Mouse (Mus musculus) liver, embryonic 13.5 days (tissue): ENCODE data around the gene Nppc. TPM values are rescaled to one million over a fixed set of nuclear protein-coding genes. Genes with fewer than 3 reads are reported as not detected.
A peak's percentile ranks its signal among the peaks of the same experiment; 100 is the strongest.

Source experiments
- ATAC-seq: fragments of 200-750 bp; cut with Nextera tagmentation; 2 replicates; pipeline ENCODE4 v1.8.0; 2017; ENCODE audit warnings: low read depth, mild to moderate bottlenecking, moderate number of reproducible peaks, moderate library complexity
- DNase-seq: peaks from one replicate; pipeline ENCODE4 v3.0.0; 2022
- H3K27ac ChIP-seq: fragments of 300-500 bp; sonication (generic); 2 replicates; pipeline ENCODE4 v1.5.1; 2015; ENCODE audit warnings: moderate library complexity, mild to moderate bottlenecking, inconsistent platforms
- H3K27me3 ChIP-seq: fragments of 300-500 bp; sonication (generic); 2 replicates; pipeline ENCODE4 v1.6.1; 2015; ENCODE audit warnings: mild to moderate bottlenecking, inconsistent platforms
- H3K36me3 ChIP-seq: fragments of 300-500 bp; sonication (generic); 2 replicates; pipeline ENCODE4 v1.6.1; 2015; ENCODE audit warnings: mild to moderate bottlenecking, inconsistent platforms
- H3K4me1 ChIP-seq: fragments of 300-500 bp; sonication (generic); replicated peaks from 2 replicates; pipeline ENCODE4 v1.6.1; 2015; ENCODE audit warnings: inconsistent platforms
- H3K4me2 ChIP-seq: fragments of 300-500 bp; sonication (generic); 2 replicates; pipeline ENCODE4 v1.6.1; 2015; ENCODE audit warnings: inconsistent platforms, mild to moderate bottlenecking, moderate library complexity
- H3K4me3 ChIP-seq: fragments of 300-500 bp; sonication (generic); replicated peaks from 2 replicates; pipeline ENCODE4 v1.5.1; 2015; ENCODE audit warnings: mild to moderate bottlenecking, inconsistent platforms
- H3K9ac ChIP-seq: fragments of 300-500 bp; sonication (generic); 2 replicates; pipeline ENCODE4 v1.6.1; 2015; ENCODE audit warnings: mild to moderate bottlenecking, inconsistent platforms
- H3K9me3 ChIP-seq: fragments of 300-500 bp; sonication (generic); replicated peaks from 2 replicates; pipeline ENCODE4 v1.6.1; 2016; ENCODE audit warnings: inconsistent platforms
- WGBS: fragments of 180-500 bp; shearing (Covaris S2); methylation state at CpG from one replicate; pipeline ENCODE4 v1.1.7; 2015; ENCODE audit not compliant: insufficient replicate concordance; 5-methylcytosine and 5-hydroxymethylcytosine counted together
- polyA plus RNA-seq: library from polyadenylated mRNA; unstranded; fragments of >200 nt; fragmentation: Nextera tagmentation; extraction: Ambion mirVana; gene quantifications from 2 replicates; pipeline ENCODE4 v1.2.1, GENCODE M21; 2015

The Nppc gene
- polyA plus RNA-seq, 1 experiment from 2014 or later: not detected

DNA sequence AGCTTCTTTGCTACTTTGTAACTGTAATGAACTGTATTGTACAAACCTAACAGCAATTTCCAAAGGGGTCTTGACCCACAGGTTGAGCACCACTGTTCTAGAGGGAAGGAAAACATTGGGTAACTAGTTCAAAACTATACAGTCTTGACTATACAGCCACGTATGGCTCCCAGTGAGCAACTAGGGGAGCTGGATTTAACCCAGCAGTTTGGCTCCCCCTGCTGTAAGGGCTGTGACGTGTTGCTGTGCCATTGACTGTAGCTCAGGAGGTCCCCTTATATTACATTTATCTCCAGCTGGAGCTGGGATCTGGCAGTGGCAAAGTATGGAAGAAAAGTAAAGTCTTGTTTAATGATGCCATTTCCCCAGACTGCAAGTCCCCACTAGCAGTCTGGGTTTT is 28.4 kb upstream of the Nppc start:
- Histone ChIP-seq H3K4me3 (no peak overlapping the region), H3K27me3 (no peaks in the 10 kb centered on the region), H3K36me3 (no peaks in the 10 kb centered on the region), H3K9ac (no peak overlapping the region), H3K4me2 (no peak overlapping the region), H3K4me1 (peaks cover 19% of the 10 kb centered on the region), H3K9me3 (no peaks in the 10 kb centered on the region), H3K27ac (no peak overlapping the region)
- DNase-seq (no peak), ATAC-seq (no peak)
- 36% methylated on average over 2 of the region's 2 CpGs for WGBS

DNA sequence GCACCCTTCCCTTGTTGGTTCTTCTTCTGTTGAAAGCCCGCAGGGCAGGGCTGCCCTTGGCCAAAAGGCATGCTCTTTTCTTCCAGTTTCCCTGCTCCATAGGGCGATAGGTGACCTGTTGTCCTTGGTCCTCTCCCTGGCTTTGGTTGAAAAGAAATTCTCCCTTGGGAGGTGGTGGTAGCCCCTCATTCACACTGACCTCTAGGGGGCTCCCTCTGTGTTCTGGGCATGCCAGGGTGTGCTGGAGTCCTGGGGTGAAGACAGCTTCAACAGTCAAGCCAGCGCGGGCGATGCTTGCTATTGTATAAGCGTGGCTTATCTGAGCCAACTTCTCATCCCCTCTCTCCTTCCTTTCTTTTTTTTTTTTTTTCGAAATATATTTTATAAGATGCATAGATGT is 26.6 kb upstream of the Nppc start:
- 34% methylated on average over 7 of the region's 7 CpGs for WGBS

GRCm38 (mm10) chr1:86691027-86691426 is 20.7 kb upstream of the Nppc start:
- DNase-seq (no peak), ATAC-seq (no peak)
- Histone ChIP-seq H3K9ac (no peak overlapping the region), H3K36me3 (no peaks in the 10 kb centered on the region), H3K4me3 (no peak overlapping the region), H3K4me1 (no peaks in the 10 kb centered on the region), H3K9me3 (no peaks in the 10 kb centered on the region), H3K4me2 (no peak overlapping the region), H3K27ac (no peak overlapping the region), H3K27me3 (0 out of 2 replicates have a peak, but pooled peaks cover 4% of the 10 kb centered on the region)
- WGBS: 66% methylated on average over 5 of the region's 5 CpGs

More for the DNA sequence above, 26.6 kb upstream of the Nppc start:
- ATAC-seq (no peak), DNase-seq (no peak)
- H3K9me3 ChIP-seq: no peaks in the 10 kb centered on the region
- no peak overlapping the region for H3K4me3 ChIP-seq
- H3K9ac ChIP-seq: no peak overlapping the region
- no peak overlapping the region for H3K4me2 ChIP-seq
- no peaks in the 10 kb centered on the region for H3K27me3 ChIP-seq
- H3K27ac ChIP-seq: no peak overlapping the region
- H3K36me3 ChIP-seq: no peaks in the 10 kb centered on the region
- H3K4me1 ChIP-seq: peaks cover 12% of the 10 kb centered on the region

DNA sequence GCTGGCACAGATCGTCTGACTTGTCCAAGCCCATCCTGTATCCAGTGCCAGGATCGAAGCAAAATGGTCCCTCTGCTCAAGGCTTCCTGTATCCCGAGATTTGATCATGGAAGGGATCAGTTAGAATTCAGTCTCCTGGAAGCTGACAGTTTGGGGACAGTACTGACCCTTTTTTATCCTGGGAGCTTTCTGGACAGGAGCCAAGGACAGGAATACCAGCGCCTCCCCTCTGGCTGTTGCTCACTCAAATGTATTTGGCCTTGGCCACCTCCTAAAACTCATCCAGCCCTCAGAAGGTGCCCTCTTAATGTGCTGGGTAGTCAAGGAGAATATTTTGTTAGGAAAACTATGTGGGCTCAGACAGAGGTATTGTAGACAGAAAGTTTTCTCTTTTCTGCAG is 16.9 kb upstream of the Nppc start:
- WGBS: 66% methylated on average over 4 of the region's 4 CpGs
- no peak overlapping the region for H3K9ac ChIP-seq
- no peak overlapping the region for H3K4me2 ChIP-seq
- no peak overlapping the region for H3K27ac ChIP-seq
- no peaks in the 10 kb centered on the region for H3K9me3 ChIP-seq
- H3K4me1 ChIP-seq: no peaks in the 10 kb centered on the region
- H3K27me3 ChIP-seq: 0 out of 2 replicates have a peak, but pooled peaks cover 4% of the 10 kb centered on the region
- no peak overlapping the region for H3K4me3 ChIP-seq
- DNase-seq (no peak), ATAC-seq (no peak)
- H3K36me3 ChIP-seq: no peaks in the 10 kb centered on the region

- no peaks in the 10 kb centered on the region for H3K4me1 ChIP-seq
- WGBS: 71% methylated on average over 10 of the region's 10 CpGs
- no peak overlapping the region for H3K4me3 ChIP-seq
- no peak overlapping the region for H3K4me2 ChIP-seq
- H3K9ac ChIP-seq: no peak overlapping the region
- no peaks in the 10 kb centered on the region for H3K36me3 ChIP-seq
- ATAC-seq (no peak), DNase-seq (no peak)
- H3K27ac ChIP-seq: no peak overlapping the region
- no peaks in the 10 kb centered on the region for H3K9me3 ChIP-seq
- H3K27me3 ChIP-seq: peaks cover 21% of the 10 kb centered on the region
Measured at GRCm38 (mm10) chr1:86678667-86679066, 8.3 kb upstream of the Nppc start.

DNA sequence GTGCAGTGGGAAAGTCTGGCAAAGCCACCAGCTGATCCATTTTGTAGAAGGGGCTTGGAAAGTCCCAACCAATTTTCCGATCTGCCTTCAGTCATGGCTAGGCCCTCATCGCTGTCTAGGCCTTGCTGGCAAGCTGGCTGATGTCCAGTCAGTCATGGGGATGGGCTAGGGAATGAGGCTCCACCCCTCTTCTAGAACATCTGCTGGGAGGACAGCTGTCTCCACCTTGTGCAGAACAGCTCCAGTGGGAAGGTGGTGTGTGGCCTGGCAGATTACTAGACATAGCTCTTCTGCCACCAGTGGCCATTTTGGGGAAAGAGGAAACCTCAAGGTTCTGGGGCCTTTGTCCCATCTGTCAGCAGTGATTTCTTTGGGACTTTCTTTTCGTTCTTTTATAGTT is 7.3 kb upstream of the Nppc start:
- Histone ChIP-seq H3K9me3 (no peaks in the 10 kb centered on the region), H3K4me3 (no peak overlapping the region), H3K4me2 (no peak overlapping the region), H3K27me3 (peaks cover 29% of the 10 kb centered on the region), H3K9ac (no peak overlapping the region), H3K4me1 (no peaks in the 10 kb centered on the region), H3K36me3 (no peaks in the 10 kb centered on the region), H3K27ac (no peak overlapping the region)
- ATAC-seq (no peak), DNase-seq (no peak)
- WGBS: 57% methylated on average over 3 of the region's 3 CpGs

DNA sequence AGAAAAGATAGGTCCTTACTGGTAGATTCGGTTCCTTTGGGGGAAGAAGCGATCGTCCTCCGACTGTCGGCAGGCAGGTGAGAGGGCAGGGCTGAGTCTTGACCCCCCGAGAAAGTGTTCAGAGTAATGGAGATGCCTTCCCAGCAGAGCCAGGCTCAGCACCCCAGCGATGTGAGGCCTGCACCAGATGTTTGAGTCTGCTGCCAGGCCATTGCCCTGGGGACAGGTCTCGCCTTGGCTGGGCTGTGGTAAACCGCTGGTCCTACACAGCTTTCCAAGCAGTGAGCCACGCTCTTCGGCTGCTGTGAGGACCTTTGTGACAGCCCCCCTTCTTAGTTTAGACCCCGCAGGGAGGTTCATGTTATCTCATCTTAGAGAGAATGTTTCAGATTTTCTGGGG is 4.8 kb upstream of the Nppc start:
- DNase-seq: no peak
- ATAC-seq: no peak
- peaks cover 8% of the 10 kb centered on the region for H3K4me1 ChIP-seq
- no peak overlapping the region for H3K27ac ChIP-seq
- 74% methylated on average over 12 of the region's 12 CpGs for WGBS
- H3K36me3 ChIP-seq: no peaks in the 10 kb centered on the region
- H3K27me3 ChIP-seq: peaks cover 48% of the 10 kb centered on the region
- no peaks in the 10 kb centered on the region for H3K9me3 ChIP-seq
- no peak overlapping the region for H3K9ac ChIP-seq
- H3K4me3 ChIP-seq: no peak overlapping the region
- no peak overlapping the region for H3K4me2 ChIP-seq

DNA sequence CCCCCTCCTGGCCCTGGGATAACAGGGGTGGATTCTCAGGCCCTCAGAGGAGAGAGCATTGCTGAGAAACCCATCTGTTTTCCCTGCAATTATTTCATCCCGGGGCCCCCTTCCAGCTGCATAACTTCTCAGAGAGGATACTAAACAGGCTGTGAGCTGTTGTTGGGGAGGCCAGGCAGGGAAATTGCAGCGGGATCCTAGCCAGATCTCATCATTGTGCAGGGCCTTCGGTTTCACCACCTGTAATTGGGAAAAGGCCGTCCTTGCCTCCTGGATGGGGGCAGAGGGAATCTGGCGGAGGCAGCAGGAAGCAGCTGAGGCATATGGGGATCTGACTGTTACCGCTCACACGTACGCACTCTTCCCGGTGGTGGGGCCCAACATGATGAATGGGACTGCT is 4.0 kb upstream of the Nppc start:
- Histone ChIP-seq H3K9ac (no peak overlapping the region), H3K4me2 (no peak overlapping the region), H3K9me3 (no peaks in the 10 kb centered on the region), H3K4me3 (no peak overlapping the region), H3K36me3 (no peaks in the 10 kb centered on the region), H3K27me3 (peaks cover 56% of the 10 kb centered on the region), H3K4me1 (peaks cover 14% of the 10 kb centered on the region), H3K27ac (no peak overlapping the region)
- DNase-seq: no peak
- ATAC-seq: no peak
- WGBS: 61% methylated on average over 9 of the region's 9 CpGs

GRCm38 (mm10) chr1:86669552-86670273 is 658 bp downstream of the Nppc start:
- no peak overlapping the region for H3K9ac ChIP-seq
- H3K27me3 ChIP-seq: peaks cover 80% of the 10 kb centered on the region
- peak; percentile 62 for ATAC-seq

GRCm38 (mm10) chr1:86665091-86665490 is 5.3 kb downstream of the Nppc start:
- no peak overlapping the region for H3K27ac ChIP-seq
- WGBS: 59% methylated on average over 2 of the region's 2 CpGs
- DNase-seq: no peak
- peaks cover 40% of the 10 kb centered on the region for H3K27me3 ChIP-seq
- peaks cover 5% of the 10 kb centered on the region; the same call in 1 of the 2 replicates for H3K4me1 ChIP-seq
- no peak overlapping the region for H3K9ac ChIP-seq
- no peak for ATAC-seq
- no peak overlapping the region for H3K4me2 ChIP-seq
- H3K36me3 ChIP-seq: no peaks in the 10 kb centered on the region
- no peaks in the 10 kb centered on the region for H3K9me3 ChIP-seq
- H3K4me3 ChIP-seq: no peak overlapping the region

More at GRCm38 (mm10) chr1:86669552-86670273, 658 bp downstream of the Nppc start:
- H3K4me2 ChIP-seq: peak overlapping the region; percentile 71
- H3K4me1 ChIP-seq: peaks cover 14% of the 10 kb centered on the region
- no peaks in the 10 kb centered on the region for H3K36me3 ChIP-seq
- H3K27ac ChIP-seq: no peak overlapping the region
- peak overlapping the region; percentile 48 for H3K4me3 ChIP-seq
- WGBS: 1% methylated on average over 44 of the region's 44 CpGs
- DNase-seq: no peak
- no peaks in the 10 kb centered on the region for H3K9me3 ChIP-seq

DNA sequence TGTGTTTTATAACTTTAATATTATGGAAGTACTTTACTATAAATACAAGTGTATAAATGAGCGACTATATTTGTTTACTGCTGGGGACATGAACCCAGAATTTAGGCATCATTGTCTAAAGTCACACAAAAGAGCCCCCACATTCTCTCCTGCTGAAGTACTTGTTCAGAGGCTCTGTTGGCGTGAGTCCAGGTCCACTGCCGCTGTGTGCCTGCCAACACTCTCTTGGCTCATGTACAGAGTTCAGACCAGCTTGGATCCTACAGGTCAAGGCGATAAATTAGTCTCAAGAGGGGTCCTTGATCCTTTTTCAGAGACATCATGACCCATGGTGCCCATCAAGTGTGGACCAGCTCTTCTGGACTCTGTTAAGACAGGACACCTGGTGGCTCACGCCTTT is 13.3 kb downstream of the Nppc start:
- H3K9me3 ChIP-seq: no peaks in the 10 kb centered on the region
- 57% methylated on average over 5 of the region's 5 CpGs for WGBS
- H3K4me2 ChIP-seq: no peak overlapping the region
- no peak overlapping the region for H3K4me3 ChIP-seq
- no peak overlapping the region for H3K27ac ChIP-seq
- ATAC-seq (no peak), DNase-seq (no peak)
- H3K36me3 ChIP-seq: no peaks in the 10 kb centered on the region
- no peaks in the 10 kb centered on the region for H3K4me1 ChIP-seq
- no peak overlapping the region for H3K9ac ChIP-seq
- no peaks in the 10 kb centered on the region; the same call in 1 of the 2 replicates for H3K27me3 ChIP-seq

DNA sequence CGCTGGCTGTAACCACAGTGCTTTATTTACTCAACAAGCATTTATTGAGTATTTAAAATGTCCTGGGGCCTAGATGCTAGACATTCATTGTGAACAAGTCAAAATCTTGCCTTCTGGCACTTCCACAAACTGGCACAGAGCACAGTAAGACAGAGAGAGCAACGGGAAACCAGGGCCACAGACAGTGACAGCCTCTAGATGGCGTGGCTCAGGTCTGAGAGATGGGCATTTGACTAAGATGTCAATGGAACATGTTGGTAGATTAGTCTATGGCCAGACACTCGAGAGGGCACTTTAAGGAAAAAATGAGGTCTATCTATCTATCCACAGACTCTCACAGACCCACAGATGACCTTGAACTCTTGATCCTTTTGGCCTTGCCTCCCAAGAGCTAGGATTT is 17.7 kb downstream of the Nppc start:
- no peak overlapping the region for H3K27ac ChIP-seq
- H3K9ac ChIP-seq: no peak overlapping the region
- WGBS: 38% methylated on average over 4 of the region's 4 CpGs
- ATAC-seq (no peak), DNase-seq (no peak)
- no peaks in the 10 kb centered on the region for H3K36me3 ChIP-seq
- H3K4me2 ChIP-seq: no peak overlapping the region
- no peaks in the 10 kb centered on the region for H3K9me3 ChIP-seq
- no peaks in the 10 kb centered on the region for H3K4me1 ChIP-seq
- H3K27me3 ChIP-seq: no peaks in the 10 kb centered on the region
- H3K4me3 ChIP-seq: no peak overlapping the region
